Mouse (Mus musculus): ENCODE measurements around the gene Foxe3. TPM values are rescaled to one million over a fixed set of nuclear protein-coding genes. Genes with fewer than 3 reads are reported as not detected.

The Foxe3 gene
- polyA plus RNA-seq, 1 experiment from 2014 or later = not detected

DNA sequence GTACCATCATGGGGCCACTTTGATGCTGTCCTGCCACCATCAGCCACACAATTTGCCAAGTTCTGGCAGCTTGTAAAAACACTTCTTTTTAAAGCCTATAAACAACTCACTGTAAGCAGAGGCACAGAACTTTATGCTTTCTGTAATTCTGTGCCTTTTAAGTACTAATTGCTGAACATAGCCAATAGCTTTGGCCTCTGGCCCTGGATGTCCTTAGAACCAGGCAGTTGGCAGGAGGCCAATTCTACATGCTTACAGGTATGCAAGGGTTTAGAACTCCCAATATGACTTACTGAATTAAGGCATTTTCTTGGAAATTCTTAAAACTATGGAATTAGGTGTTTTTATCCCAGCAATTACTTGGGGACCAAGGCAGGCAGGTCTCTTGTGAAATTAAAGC, 31.6 kb upstream of the Foxe3 start:
- Histone ChIP-seq H3K27me3 (replicated peaks; ENCODE audit: control insufficient read depth, insufficient read depth, low read length) (no peaks in the 10 kb centered on the region), H3K4me2 (replicated peaks; ENCODE audit: low read depth) (no peak overlapping the region), H3K4me1 (replicated peaks; ENCODE audit: control insufficient read depth, insufficient read depth, low read length) (no peaks in the 10 kb centered on the region), H3K4me3 (ENCODE audit: low read depth, low read length) (no peak overlapping the region), H3K9me3 (ENCODE audit: control insufficient read depth) (no peaks in the 10 kb centered on the region), H3K27ac (ENCODE audit: low read depth, low read length) (no peak overlapping the region), H3K9ac (ENCODE audit: low read depth, low read length) (no peak overlapping the region), H3K36me3 (ENCODE audit: control insufficient read depth, insufficient read depth) (peaks cover 6% of the 10 kb centered on the region)
- no peak for TF ChIP-seq CTCF (IDR thresholded peaks at IDR 0.05; ENCODE audit: low read depth)
- ATAC-seq = no peak

DNA sequence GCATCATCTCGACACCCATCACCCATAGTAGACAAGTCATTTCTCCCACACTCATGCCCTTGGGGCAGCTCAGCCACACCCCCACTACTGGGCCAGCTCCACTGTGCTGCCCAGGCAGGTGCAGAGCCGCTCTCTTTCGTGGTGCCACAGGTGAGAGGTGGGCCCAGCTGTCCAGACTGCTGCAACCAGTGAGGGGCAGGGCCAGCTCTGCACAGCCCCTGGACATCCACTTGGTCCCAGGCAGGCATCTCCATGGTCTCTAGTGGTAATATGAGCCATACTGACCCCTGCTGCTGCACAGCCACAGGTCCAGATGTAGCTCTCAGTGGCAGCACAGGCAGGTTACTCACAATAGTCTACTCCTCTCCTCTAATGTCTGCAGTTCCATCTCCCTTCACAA, 27.4 kb upstream of the Foxe3 start:
- no peak for ATAC-seq
- Histone ChIP-seq H3K9me3 (ENCODE audit: control insufficient read depth) (no peaks in the 10 kb centered on the region), H3K36me3 (ENCODE audit: control insufficient read depth, insufficient read depth) (no peaks in the 10 kb centered on the region), H3K4me3 (ENCODE audit: low read depth, low read length) (no peak overlapping the region), H3K27me3 (replicated peaks; ENCODE audit: control insufficient read depth, insufficient read depth, low read length) (no peaks in the 10 kb centered on the region), H3K27ac (ENCODE audit: low read depth, low read length) (no peak overlapping the region), H3K4me2 (replicated peaks; ENCODE audit: low read depth) (no peak overlapping the region), H3K9ac (ENCODE audit: low read depth, low read length) (no peak overlapping the region), H3K4me1 (replicated peaks; ENCODE audit: control insufficient read depth, insufficient read depth, low read length) (no peaks in the 10 kb centered on the region)
- WGBS = 87% methylated on average over 3 of the region's 3 CpGs
- TF ChIP-seq CTCF (IDR thresholded peaks at IDR 0.05; ENCODE audit: low read depth) = no peak

DNA sequence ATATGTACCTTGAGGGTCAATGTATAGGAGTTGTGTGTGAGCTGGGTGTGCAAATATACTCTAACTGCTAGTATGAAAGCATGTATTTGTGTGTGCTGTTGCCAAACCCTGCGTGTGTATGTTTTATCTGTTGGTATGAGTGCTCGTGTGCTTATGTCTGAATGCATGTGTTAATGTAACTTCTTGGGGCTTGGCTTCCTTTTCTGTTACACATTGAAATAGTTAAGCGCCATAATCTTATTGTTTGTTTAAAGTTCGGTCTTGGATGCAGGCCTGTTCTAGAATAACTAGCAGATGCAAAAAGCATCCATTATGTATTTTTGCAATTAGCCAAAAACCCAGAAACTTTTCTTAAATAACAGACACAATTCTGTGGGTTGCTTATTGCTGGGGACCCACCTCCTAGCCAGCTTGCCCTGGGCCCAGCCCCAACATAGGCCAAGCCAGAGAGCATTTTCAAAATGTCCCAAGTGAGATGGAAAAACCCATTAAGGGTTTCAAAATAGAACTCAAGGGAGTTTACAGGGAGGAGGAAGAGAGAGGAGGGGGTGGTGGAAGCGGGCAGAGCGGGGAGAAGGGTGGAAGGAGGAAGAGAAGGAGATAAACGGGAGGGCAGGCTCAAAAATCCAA, 22.2 kb upstream of the Foxe3 start:
- no peak overlapping the region for H3K27ac ChIP-seq (ENCODE audit: low read depth, low read length)

DNA sequence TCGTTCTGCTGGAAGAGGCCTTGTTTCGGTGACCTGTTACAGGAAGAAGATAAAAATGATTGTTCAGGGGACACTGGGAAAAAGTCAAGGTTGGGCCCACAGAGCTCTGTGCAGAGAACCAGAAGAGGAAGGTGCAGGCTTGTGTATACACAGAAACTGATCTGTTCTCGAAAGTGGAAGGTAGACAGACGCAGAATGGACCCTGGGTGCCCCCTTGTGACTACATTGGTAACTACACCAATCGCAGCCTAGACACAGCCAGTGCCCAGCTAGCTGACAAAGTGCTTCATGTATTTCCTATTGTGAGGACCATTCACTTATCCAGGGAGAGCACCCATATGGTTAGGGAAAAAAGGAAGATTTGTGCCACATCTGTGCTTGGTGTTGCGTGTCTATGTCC, 21.6 kb upstream of the Foxe3 start:
- 14% methylated on average over 6 of the region's 6 CpGs for WGBS
- no peaks in the 10 kb centered on the region for H3K36me3 ChIP-seq (ENCODE audit: control insufficient read depth, insufficient read depth)

More for the DNA sequence above, 22.2 kb upstream of the Foxe3 start:
- WGBS = 54% methylated on average over 7 of the region's 7 CpGs
- Histone ChIP-seq H3K27me3 (replicated peaks; ENCODE audit: control insufficient read depth, insufficient read depth, low read length) (no peaks in the 10 kb centered on the region), H3K9ac (ENCODE audit: low read depth, low read length) (no peak overlapping the region), H3K4me3 (ENCODE audit: low read depth, low read length) (no peak overlapping the region), H3K4me1 (replicated peaks; ENCODE audit: control insufficient read depth, insufficient read depth, low read length) (no peaks in the 10 kb centered on the region), H3K36me3 (ENCODE audit: control insufficient read depth, insufficient read depth) (no peaks in the 10 kb centered on the region), H3K9me3 (ENCODE audit: control insufficient read depth) (no peaks in the 10 kb centered on the region), H3K4me2 (replicated peaks; ENCODE audit: low read depth) (no peak overlapping the region)
- TF ChIP-seq CTCF (IDR thresholded peaks at IDR 0.05; ENCODE audit: low read depth) = no peak
- no peak for ATAC-seq

DNA sequence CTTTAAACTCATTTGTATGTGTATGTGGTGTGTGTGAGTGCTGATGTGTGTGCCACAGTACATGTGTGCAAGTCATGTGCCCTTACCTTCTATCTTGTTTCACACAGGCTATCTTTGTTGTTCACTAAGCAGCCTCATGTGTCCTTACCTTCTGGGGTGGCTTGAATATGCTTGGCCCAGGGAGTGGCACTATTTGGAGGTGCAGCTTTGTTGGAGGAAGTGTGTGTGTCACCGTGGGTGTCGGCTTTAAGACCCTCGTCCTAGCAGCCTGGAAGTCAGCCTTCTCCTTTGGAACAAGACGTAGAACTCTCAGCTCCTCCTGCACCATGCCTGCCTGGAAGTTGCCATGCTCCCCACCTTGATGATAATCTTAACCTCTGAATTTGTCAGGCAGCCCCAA, 20.6 kb upstream of the Foxe3 start:
- no peaks in the 10 kb centered on the region for H3K4me1 ChIP-seq (replicated peaks; ENCODE audit: control insufficient read depth, insufficient read depth, low read length)
- no peak overlapping the region for H3K4me2 ChIP-seq (replicated peaks; ENCODE audit: low read depth)
- no peak for ATAC-seq
- no peak overlapping the region for H3K9ac ChIP-seq (ENCODE audit: low read depth, low read length)
- no peak overlapping the region for H3K27ac ChIP-seq (ENCODE audit: low read depth, low read length)
- no peak overlapping the region for H3K4me3 ChIP-seq (ENCODE audit: low read depth, low read length)
- WGBS = 85% methylated on average over 4 of the region's 4 CpGs
- H3K27me3 ChIP-seq (replicated peaks; ENCODE audit: control insufficient read depth, insufficient read depth, low read length) = no peaks in the 10 kb centered on the region
- no peaks in the 10 kb centered on the region for H3K9me3 ChIP-seq (ENCODE audit: control insufficient read depth)
- TF ChIP-seq CTCF (IDR thresholded peaks at IDR 0.05; ENCODE audit: low read depth) = no peak
- no peaks in the 10 kb centered on the region for H3K36me3 ChIP-seq (ENCODE audit: control insufficient read depth, insufficient read depth)

More for the DNA sequence above, 21.6 kb upstream of the Foxe3 start:
- H3K4me1 ChIP-seq (replicated peaks; ENCODE audit: control insufficient read depth, insufficient read depth, low read length) = no peaks in the 10 kb centered on the region
- peak; percentile 57 for ATAC-seq
- H3K27ac ChIP-seq (ENCODE audit: low read depth, low read length) = no peak overlapping the region
- H3K9ac ChIP-seq (ENCODE audit: low read depth, low read length) = no peak overlapping the region
- no peaks in the 10 kb centered on the region for H3K9me3 ChIP-seq (ENCODE audit: control insufficient read depth)
- peak; percentile 97 for TF ChIP-seq CTCF (IDR thresholded peaks at IDR 0.05; ENCODE audit: low read depth)
- H3K27me3 ChIP-seq (replicated peaks; ENCODE audit: control insufficient read depth, insufficient read depth, low read length) = no peaks in the 10 kb centered on the region
- H3K4me2 ChIP-seq (replicated peaks; ENCODE audit: low read depth) = no peak overlapping the region
- H3K4me3 ChIP-seq (ENCODE audit: low read depth, low read length) = no peak overlapping the region

DNA sequence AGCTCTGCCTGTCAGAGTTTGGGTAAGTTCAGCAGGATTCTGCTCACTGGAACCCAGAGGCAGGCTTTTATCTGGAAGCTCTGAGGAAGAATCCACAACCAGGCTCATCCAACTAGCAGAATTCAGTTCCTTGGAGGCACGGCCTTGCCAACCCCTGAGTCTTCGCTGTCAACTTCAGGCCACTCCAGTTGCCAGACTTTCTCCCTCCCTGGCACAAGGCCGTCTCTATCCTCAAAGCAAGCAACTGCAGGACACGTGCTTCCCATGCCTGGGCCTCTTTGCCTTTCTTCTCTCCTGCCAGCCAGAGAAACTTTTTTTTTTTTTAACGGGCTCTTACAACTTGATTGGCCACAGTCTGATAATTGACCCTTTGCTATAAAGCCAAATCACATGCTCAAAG, 19.2 kb upstream of the Foxe3 start:
- TF ChIP-seq CTCF (IDR thresholded peaks at IDR 0.05; ENCODE audit: low read depth) = no peak
- no peaks in the 10 kb centered on the region for H3K27me3 ChIP-seq (replicated peaks; ENCODE audit: control insufficient read depth, insufficient read depth, low read length)
- no peak for ATAC-seq
- no peak overlapping the region for H3K27ac ChIP-seq (ENCODE audit: low read depth, low read length)
- WGBS = 39% methylated on average over 5 of the region's 5 CpGs
- H3K4me1 ChIP-seq (replicated peaks; ENCODE audit: control insufficient read depth, insufficient read depth, low read length) = no peaks in the 10 kb centered on the region
- H3K9me3 ChIP-seq (ENCODE audit: control insufficient read depth) = no peaks in the 10 kb centered on the region
- H3K9ac ChIP-seq (ENCODE audit: low read depth, low read length) = no peak overlapping the region
- no peaks in the 10 kb centered on the region for H3K36me3 ChIP-seq (ENCODE audit: control insufficient read depth, insufficient read depth)
- H3K4me2 ChIP-seq (replicated peaks; ENCODE audit: low read depth) = no peak overlapping the region
- H3K4me3 ChIP-seq (ENCODE audit: low read depth, low read length) = no peak overlapping the region

DNA sequence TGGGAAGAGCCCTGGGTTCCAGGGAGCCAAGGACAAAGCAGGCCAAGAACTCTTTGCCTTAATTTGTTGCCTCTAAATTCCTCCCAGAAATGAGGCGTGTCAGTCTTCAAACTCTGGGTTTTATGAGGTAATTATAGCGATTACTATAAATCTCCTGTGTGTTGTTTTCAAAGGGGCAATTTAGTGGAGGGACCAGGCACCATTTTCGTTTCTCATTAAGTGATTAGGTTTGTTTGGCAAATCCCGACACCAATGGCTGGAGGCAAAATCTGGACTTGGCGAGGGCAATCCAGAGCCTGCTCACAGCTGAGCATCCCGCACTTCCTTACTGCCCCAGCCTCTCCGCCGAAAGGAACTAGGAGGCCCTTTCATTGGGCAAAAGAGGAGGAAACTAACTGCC, 16.8 kb upstream of the Foxe3 start:
- H3K36me3 ChIP-seq (ENCODE audit: control insufficient read depth, insufficient read depth) = no peaks in the 10 kb centered on the region
- H3K9me3 ChIP-seq (ENCODE audit: control insufficient read depth) = no peaks in the 10 kb centered on the region
- no peaks in the 10 kb centered on the region for H3K4me1 ChIP-seq (replicated peaks; ENCODE audit: control insufficient read depth, insufficient read depth, low read length)
- 35% methylated on average over 8 of the region's 8 CpGs for WGBS
- no peak overlapping the region for H3K4me3 ChIP-seq (ENCODE audit: low read depth, low read length)
- H3K27me3 ChIP-seq (replicated peaks; ENCODE audit: control insufficient read depth, insufficient read depth, low read length) = no peaks in the 10 kb centered on the region; the same call in 1 of the 2 replicates
- no peak overlapping the region for H3K27ac ChIP-seq (ENCODE audit: low read depth, low read length)
- ATAC-seq = no peak
- no peak overlapping the region for H3K9ac ChIP-seq (ENCODE audit: low read depth, low read length)
- H3K4me2 ChIP-seq (replicated peaks; ENCODE audit: low read depth) = no peak overlapping the region
- no peak for TF ChIP-seq CTCF (IDR thresholded peaks at IDR 0.05; ENCODE audit: low read depth)
